Mouse (Mus musculus): ENCODE data around the gene Mocs1.

The Mocs1 gene

GRCm38 (mm10) chr17:49449230-49449608 is 21.1 kb downstream of the Mocs1 start:
- Histone ChIP-seq H3K27me3 (ENCODE audit: insufficient read depth, low read length) (no peaks in the 10 kb centered on the region), H3K4me1 (replicated peaks; ENCODE audit: low read depth, low read length) (peaks cover 14% of the 10 kb centered on the region)
- TF ChIP-seq POU5F1 (IDR thresholded peaks at IDR 0.05; ENCODE audit: borderline replicate concordance, low read length) (no peak), CTCF (conservative IDR thresholded peaks at IDR 0.05; ENCODE audit: low read length) (no peak), NANOG (IDR thresholded peaks at IDR 0.05; ENCODE audit: borderline replicate concordance, low read length) (no peak)

GRCm38 (mm10) chr17:49450922-49451321 is 22.8 kb downstream of the Mocs1 start:
- Histone ChIP-seq H3K9me3 (ENCODE audit: low read length) (no peaks in the 10 kb centered on the region), H3K4me1 (replicated peaks; ENCODE audit: low read depth, low read length) (peaks cover 14% of the 10 kb centered on the region), H3K36me3 (ENCODE audit: insufficient read depth, low read length) (peaks cover 47% of the 10 kb centered on the region), H3K27me3 (ENCODE audit: insufficient read depth, low read length) (no peaks in the 10 kb centered on the region), H3K4me3 (replicated peaks; ENCODE audit: low read length) (no peak overlapping the region)
- TF ChIP-seq POU5F1 (IDR thresholded peaks at IDR 0.05; ENCODE audit: borderline replicate concordance, low read length) (no peak), CTCF (conservative IDR thresholded peaks at IDR 0.05; ENCODE audit: low read length) (no peak), NANOG (IDR thresholded peaks at IDR 0.05; ENCODE audit: borderline replicate concordance, low read length) (no peak)

More at GRCm38 (mm10) chr17:49449230-49449608, 21.1 kb downstream of the Mocs1 start:
- H3K4me3 ChIP-seq (replicated peaks; ENCODE audit: low read length), result no peak overlapping the region
- no peaks in the 10 kb centered on the region for H3K9me3 ChIP-seq (ENCODE audit: low read length)
- peaks cover 34% of the 10 kb centered on the region for H3K36me3 ChIP-seq (ENCODE audit: insufficient read depth, low read length)

- H3K27me3 ChIP-seq (ENCODE audit: insufficient read depth, low read length), result peaks cover 3% of the 10 kb centered on the region; the same call in 1 of the 2 replicates
- TF ChIP-seq CTCF (conservative IDR thresholded peaks at IDR 0.05; ENCODE audit: low read length), result no peak
- no peak for TF ChIP-seq POU5F1 (IDR thresholded peaks at IDR 0.05; ENCODE audit: borderline replicate concordance, low read length)
- TF ChIP-seq NANOG (IDR thresholded peaks at IDR 0.05; ENCODE audit: borderline replicate concordance, low read length), result no peak
- peaks cover 8% of the 10 kb centered on the region for H3K4me1 ChIP-seq (replicated peaks; ENCODE audit: low read depth, low read length)
Measured at GRCm38 (mm10) chr17:49456334-49456733, 28.2 kb downstream of the Mocs1 start.

GRCm38 (mm10) chr17:49457833-49458232 is 29.7 kb downstream of the Mocs1 start:
- no peak overlapping the region for H3K4me3 ChIP-seq (replicated peaks; ENCODE audit: low read length)
- peaks cover 20% of the 10 kb centered on the region for H3K36me3 ChIP-seq (ENCODE audit: insufficient read depth, low read length)
- peaks cover 8% of the 10 kb centered on the region; the same call in 1 of the 2 replicates for H3K27me3 ChIP-seq (ENCODE audit: insufficient read depth, low read length)
- TF ChIP-seq NANOG (IDR thresholded peaks at IDR 0.05; ENCODE audit: borderline replicate concordance, low read length), result no peak
- TF ChIP-seq POU5F1 (IDR thresholded peaks at IDR 0.05; ENCODE audit: borderline replicate concordance, low read length), result no peak
- no peak for TF ChIP-seq CTCF (conservative IDR thresholded peaks at IDR 0.05; ENCODE audit: low read length)
- H3K4me1 ChIP-seq (replicated peaks; ENCODE audit: low read depth, low read length), result no peaks in the 10 kb centered on the region; the same call in 1 of the 2 replicates
- no peaks in the 10 kb centered on the region for H3K9me3 ChIP-seq (ENCODE audit: low read length)

More at GRCm38 (mm10) chr17:49456334-49456733, 28.2 kb downstream of the Mocs1 start:
- H3K4me3 ChIP-seq (replicated peaks; ENCODE audit: low read length), result no peak overlapping the region
- peaks cover 21% of the 10 kb centered on the region for H3K36me3 ChIP-seq (ENCODE audit: insufficient read depth, low read length)
- H3K9me3 ChIP-seq (ENCODE audit: low read length), result no peaks in the 10 kb centered on the region

GRCm38 (mm10) chr17:49458386-49458785 is 30.2 kb downstream of the Mocs1 start:
- H3K27me3 ChIP-seq (ENCODE audit: insufficient read depth, low read length), result peaks cover 8% of the 10 kb centered on the region; the same call in 1 of the 2 replicates
- no peak for TF ChIP-seq POU5F1 (IDR thresholded peaks at IDR 0.05; ENCODE audit: borderline replicate concordance, low read length)
- TF ChIP-seq NANOG (IDR thresholded peaks at IDR 0.05; ENCODE audit: borderline replicate concordance, low read length), result no peak
- TF ChIP-seq CTCF (conservative IDR thresholded peaks at IDR 0.05; ENCODE audit: low read length), result no peak
- no peaks in the 10 kb centered on the region for H3K9me3 ChIP-seq (ENCODE audit: low read length)
- H3K4me1 ChIP-seq (replicated peaks; ENCODE audit: low read depth, low read length), result no peaks in the 10 kb centered on the region; the same call in 1 of the 2 replicates
- H3K36me3 ChIP-seq (ENCODE audit: insufficient read depth, low read length), result peaks cover 18% of the 10 kb centered on the region
- H3K4me3 ChIP-seq (replicated peaks; ENCODE audit: low read length), result no peak overlapping the region

- H3K4me1 ChIP-seq (replicated peaks; ENCODE audit: low read depth, low read length), result no peaks in the 10 kb centered on the region
Measured at GRCm38 (mm10) chr17:49464884-49465283, 36.7 kb downstream of the Mocs1 start.

GRCm38 (mm10) chr17:49468223-49468622 is 40.1 kb downstream of the Mocs1 start:
- no peak overlapping the region for H3K4me3 ChIP-seq (replicated peaks; ENCODE audit: low read length)
- TF ChIP-seq CTCF (conservative IDR thresholded peaks at IDR 0.05; ENCODE audit: low read length) (peak; percentile 63), NANOG (IDR thresholded peaks at IDR 0.05; ENCODE audit: borderline replicate concordance, low read length) (no peak)
- H3K9me3 ChIP-seq (ENCODE audit: low read length), result peaks cover 3% of the 10 kb centered on the region; the same call in 1 of the 2 replicates
- H3K4me1 ChIP-seq (replicated peaks; ENCODE audit: low read depth, low read length), result peaks cover 4% of the 10 kb centered on the region; the same call in 1 of the 2 replicates
- no peaks in the 10 kb centered on the region for H3K36me3 ChIP-seq (ENCODE audit: insufficient read depth, low read length)
- peaks cover 12% of the 10 kb centered on the region for H3K27me3 ChIP-seq (ENCODE audit: insufficient read depth, low read length)

More at GRCm38 (mm10) chr17:49464884-49465283, 36.7 kb downstream of the Mocs1 start:
- TF ChIP-seq NANOG (IDR thresholded peaks at IDR 0.05; ENCODE audit: borderline replicate concordance, low read length) (no peak), POU5F1 (IDR thresholded peaks at IDR 0.05; ENCODE audit: borderline replicate concordance, low read length) (no peak), CTCF (conservative IDR thresholded peaks at IDR 0.05; ENCODE audit: low read length) (no peak)
- H3K36me3 ChIP-seq (ENCODE audit: insufficient read depth, low read length), result no peaks in the 10 kb centered on the region
- no peak overlapping the region for H3K4me3 ChIP-seq (replicated peaks; ENCODE audit: low read length)
- peaks cover 14% of the 10 kb centered on the region for H3K27me3 ChIP-seq (ENCODE audit: insufficient read depth, low read length)
- H3K9me3 ChIP-seq (ENCODE audit: low read length), result no peaks in the 10 kb centered on the region

GRCm38 (mm10) chr17:49472626-49473025 is 44.5 kb downstream of the Mocs1 start:
- no peaks in the 10 kb centered on the region for H3K36me3 ChIP-seq (ENCODE audit: insufficient read depth, low read length)
- H3K9me3 ChIP-seq (ENCODE audit: low read length), result peaks cover 3% of the 10 kb centered on the region; the same call in 1 of the 2 replicates
- no peak overlapping the region for H3K4me3 ChIP-seq (replicated peaks; ENCODE audit: low read length)
- H3K4me1 ChIP-seq (replicated peaks; ENCODE audit: low read depth, low read length), result peaks cover 4% of the 10 kb centered on the region; the same call in 1 of the 2 replicates
- no peak for TF ChIP-seq POU5F1 (IDR thresholded peaks at IDR 0.05; ENCODE audit: borderline replicate concordance, low read length)
- no peak for TF ChIP-seq CTCF (conservative IDR thresholded peaks at IDR 0.05; ENCODE audit: low read length)
- no peak for TF ChIP-seq NANOG (IDR thresholded peaks at IDR 0.05; ENCODE audit: borderline replicate concordance, low read length)
- H3K27me3 ChIP-seq (ENCODE audit: insufficient read depth, low read length), result peaks cover 8% of the 10 kb centered on the region

- H3K9me3 ChIP-seq (ENCODE audit: low read length), result peaks cover 3% of the 10 kb centered on the region; the same call in 1 of the 2 replicates
- TF ChIP-seq POU5F1 (IDR thresholded peaks at IDR 0.05; ENCODE audit: borderline replicate concordance, low read length), result no peak
Measured at GRCm38 (mm10) chr17:49474051-49474450, 45.9 kb downstream of the Mocs1 start.

More at GRCm38 (mm10) chr17:49474051-49474450, 45.9 kb downstream of the Mocs1 start:
- peaks cover 4% of the 10 kb centered on the region; the same call in 1 of the 2 replicates for H3K4me1 ChIP-seq (replicated peaks; ENCODE audit: low read depth, low read length)
- H3K36me3 ChIP-seq (ENCODE audit: insufficient read depth, low read length), result no peaks in the 10 kb centered on the region
- H3K4me3 ChIP-seq (replicated peaks; ENCODE audit: low read length), result no peak overlapping the region
- H3K27me3 ChIP-seq (ENCODE audit: insufficient read depth, low read length), result peaks cover 8% of the 10 kb centered on the region
